Mouse (Mus musculus): ENCODE results near the gene H2-Eb1.

Gene H2-Eb1

DNA sequence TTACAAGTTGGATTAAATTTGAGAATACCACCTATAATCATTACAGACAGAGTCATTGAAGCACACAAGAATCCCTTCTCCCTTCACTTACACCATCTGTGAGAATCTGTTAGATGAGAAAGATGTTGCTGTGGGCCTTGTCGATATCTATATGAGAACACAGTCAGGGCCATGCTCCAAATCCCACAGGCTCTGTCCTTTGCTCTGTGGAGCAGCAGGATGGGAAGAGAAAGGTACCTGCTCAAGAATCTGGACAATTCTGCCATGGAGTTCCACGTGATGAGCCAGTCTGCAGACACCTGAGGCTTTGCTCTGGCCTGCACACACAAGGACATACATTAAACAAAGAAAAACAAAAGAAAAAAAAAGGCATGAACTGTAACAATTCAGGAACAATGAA is 11.0 kb downstream of the H2-Eb1 start:
- DNase-seq (ENCODE audit: low spot score): no peak

DNA sequence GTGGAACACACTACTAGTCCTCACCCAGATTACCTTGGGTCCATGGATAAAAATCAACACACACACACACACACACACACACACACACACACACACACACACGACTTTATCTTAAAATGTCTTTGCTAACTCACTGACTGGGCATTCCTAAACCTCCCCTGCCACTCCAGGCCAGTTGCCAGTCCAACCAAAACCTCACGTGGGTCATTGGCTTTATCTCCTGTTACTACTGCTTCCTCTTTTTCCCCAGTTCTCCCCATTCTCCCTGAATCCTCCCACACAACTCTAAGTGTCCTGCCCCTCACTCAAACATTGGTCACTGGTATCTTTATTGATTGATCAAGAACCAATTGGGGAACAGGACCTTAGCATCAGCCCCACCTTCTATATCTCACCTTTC is 11.6 kb downstream of the H2-Eb1 start:
- no peak for DNase-seq (ENCODE audit: low spot score)

DNA sequence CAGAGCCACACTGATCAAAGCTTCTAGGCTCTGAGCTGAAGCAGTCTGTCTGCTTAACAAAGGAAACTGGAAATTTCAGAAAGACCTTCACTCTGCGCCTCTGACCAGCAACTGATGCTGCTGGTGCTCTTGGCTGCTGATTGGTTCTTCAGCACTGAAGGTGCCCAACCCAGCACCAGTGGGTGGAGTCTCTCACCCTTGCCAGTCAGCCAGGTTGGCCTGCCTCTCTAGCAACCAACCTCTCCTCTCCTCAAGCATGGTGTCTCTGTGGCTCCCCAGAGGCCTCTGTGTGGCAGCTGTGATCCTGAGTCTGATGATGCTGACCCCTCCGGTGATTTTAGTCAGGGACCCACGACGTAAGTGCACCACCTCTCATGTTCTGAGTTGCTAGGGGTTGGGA is 19.8 kb downstream of the H2-Eb1 start, which contains the start of gene H2-Eb2:
TSS of gene H2-Eb2 (plus strand) at position 230 of the 400 bp plus-strand sequence.
- no peak for DNase-seq (ENCODE audit: low spot score)

DNA sequence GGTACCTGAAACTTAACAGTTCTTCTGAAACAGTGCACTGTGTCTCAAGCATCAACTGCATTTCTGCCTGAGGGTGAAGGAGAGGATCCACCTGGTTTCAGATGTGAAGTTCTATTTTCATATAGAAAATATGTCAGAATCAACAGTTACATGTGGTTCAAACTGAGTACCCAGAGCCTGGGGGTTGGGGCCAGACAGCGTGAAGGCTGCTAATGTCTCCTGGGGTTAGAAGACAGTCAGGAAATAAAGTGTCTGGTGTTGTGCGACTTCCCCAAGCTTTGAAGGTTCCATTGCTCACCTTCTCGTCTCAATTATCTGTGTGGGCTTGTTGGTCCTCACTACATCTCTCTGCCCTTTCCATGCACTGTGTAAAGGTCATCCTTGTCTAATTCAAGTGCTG is 20.7 kb downstream of the H2-Eb1 start:
- DNase-seq (ENCODE audit: low spot score): no peak

DNA sequence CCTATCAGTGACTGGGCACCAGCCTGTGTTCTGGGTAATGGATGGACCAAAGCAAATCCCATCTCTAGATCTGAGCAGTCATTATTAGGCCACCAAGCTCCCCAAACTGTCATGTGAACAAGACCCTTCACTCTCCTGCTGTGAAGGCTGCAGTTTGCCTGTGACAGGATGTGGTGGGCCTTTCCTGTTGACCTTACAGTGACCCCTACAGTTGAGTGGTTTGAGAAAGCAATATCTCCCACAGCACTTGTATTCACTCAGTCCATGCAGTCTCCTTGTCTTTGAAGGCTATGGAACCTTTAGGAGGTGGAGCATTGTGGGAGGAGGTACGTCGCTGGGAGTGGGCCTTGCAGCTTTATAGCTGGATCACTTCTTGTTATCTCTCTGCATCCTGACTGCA is 24.1 kb downstream of the H2-Eb1 start:
- no peak for DNase-seq (ENCODE audit: low spot score)

DNA sequence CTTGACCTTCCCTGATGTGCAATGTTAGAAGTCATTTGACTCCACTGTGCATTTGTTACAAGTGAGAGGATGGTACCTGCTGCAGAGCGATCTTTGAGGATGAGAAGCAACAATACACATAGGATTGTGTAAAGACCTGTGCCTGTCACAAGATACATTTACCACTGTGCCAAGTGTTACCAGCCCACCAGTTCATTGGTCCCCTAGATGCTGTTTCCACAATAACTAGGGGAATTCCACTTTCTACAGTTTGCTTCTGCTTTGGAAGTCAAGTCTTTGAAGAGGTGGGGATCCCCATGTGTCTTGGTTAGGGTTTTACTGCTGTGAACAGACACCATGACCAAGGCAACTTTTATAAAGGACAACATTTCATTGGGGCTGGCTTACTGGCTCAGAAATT is 25.5 kb downstream of the H2-Eb1 start:
- no peak for DNase-seq (ENCODE audit: low spot score)

DNA sequence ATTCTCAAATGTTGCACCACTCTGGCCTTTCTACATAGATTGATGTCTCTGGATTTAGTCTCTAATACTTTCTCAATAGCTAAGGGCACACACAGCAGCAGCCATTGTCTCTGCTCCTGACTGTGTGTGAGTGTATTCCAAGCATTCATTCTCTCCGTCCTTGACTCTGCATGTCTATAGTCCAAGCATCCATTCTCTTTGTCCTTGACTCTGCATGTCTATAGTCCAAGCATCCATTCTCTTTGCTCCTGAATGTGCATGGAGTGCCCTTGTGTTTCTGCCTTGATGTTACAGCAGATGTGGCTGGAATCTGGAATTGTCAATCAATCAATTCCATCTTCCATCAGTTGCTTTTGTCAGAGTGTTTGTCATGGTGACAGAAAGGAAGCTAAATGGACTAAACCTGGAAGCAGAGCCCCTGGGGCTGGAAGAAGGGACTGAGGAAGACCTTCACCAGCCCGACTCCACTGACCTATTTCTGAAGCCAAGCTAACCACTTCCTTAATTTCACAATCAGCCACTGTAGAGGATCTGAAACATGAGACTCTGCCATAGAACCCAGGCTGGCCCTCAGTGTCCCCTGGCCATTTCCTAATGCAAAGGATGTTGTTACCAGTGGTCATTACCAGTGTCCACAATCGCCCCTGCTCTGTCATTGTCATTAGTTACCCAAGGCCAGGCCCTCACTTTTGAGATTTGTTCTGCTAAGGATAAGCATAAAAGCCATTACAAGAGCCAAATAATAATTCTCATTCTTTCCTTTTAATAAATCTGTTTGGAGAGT is 35.1 kb downstream of the H2-Eb1 start:
- no peak for DNase-seq (ENCODE audit: low spot score)

DNA sequence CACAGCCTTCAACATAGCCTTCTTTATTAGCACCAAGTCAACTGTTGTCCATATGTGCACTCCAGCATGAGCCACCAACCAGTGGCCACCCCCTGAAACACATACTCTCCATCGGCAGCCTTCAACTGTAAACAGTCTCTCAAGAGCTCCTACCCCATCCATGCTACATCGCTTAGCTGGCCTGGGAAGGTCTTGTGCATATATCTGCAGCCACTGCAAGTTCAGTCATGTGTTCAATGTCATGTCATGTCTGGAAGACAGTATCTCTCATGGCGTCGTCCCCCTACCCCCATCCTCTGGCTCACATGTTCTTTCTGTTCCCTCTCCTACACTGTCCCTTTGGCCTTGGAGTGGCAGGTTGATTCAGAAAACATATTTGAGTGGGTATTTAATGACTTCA is 39.2 kb downstream of the H2-Eb1 start:
- no peak for DNase-seq (ENCODE audit: low spot score)

DNA sequence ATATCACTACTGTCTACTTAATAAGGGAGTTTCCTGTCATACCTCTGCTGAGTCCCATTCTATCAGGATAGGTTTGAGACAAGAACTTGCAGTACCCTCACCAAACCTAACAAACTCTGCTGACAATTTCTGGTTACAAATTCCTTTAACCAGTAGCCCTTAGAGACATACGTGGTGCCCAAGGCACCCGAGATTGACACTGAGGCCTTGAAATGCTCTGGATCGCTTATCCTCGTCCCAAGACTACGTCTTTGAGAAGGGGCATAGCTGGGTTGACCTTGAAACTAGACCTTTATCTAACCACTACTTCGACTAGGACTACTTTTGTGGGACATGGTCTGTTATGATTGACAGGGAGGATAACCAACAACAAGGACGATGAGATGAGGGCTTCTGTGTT is 39.8 kb downstream of the H2-Eb1 start:
- no peak for DNase-seq (ENCODE audit: low spot score)

DNA sequence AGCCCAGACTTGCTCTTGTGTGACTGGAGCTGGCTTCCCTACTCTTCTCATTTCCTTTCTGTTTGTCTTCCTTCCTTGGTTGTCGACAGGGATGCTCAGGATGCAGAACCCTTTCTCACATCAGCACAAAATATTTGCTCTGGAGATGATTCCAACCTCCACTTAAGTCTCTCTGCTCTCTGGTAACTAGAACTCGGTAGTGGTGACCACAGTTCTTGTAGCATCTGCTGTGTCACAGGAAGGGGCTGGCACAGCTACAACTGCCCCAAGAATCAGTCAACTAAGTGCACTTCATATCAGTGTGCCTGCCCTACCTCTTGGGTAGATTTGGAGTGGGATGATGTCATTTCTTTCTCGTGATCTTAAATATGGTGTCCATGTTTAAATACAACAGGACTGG is 40.4 kb downstream of the H2-Eb1 start:
- no peak for DNase-seq (ENCODE audit: low spot score)

DNA sequence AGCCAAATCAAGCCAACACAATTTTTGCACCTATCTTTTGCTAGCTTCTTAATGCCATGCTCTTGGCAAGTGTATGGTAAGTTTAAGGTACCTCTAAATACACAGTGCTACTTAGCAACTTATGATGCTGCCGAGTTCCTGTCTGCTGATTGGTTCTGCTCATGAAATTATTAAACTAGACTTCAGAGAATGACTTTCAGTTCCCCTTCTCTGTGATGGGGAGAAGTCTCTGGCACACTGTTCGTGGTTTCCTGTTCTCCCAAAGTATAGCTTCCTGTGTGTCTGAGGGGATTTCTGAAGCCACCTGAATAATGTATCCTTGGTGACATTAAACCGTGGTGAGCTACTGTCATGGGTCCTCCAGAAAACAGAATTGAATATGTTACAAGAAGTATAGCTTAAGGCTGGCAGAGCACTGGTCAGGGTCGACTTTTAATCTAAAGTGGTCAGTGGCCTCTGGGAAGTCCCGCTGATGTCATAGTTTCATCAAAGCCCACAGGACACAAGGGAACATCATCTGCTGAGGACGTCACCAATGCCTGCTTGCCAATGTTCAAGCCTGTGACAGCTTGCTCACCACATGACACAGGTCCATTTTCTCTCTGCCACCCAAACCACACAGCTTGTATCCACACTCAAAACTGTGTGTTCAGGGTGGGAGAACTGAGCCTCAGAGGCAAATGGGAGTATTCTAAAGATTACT is 42.1 kb downstream of the H2-Eb1 start:
- DNase-seq (ENCODE audit: low spot score): no peak

DNA sequence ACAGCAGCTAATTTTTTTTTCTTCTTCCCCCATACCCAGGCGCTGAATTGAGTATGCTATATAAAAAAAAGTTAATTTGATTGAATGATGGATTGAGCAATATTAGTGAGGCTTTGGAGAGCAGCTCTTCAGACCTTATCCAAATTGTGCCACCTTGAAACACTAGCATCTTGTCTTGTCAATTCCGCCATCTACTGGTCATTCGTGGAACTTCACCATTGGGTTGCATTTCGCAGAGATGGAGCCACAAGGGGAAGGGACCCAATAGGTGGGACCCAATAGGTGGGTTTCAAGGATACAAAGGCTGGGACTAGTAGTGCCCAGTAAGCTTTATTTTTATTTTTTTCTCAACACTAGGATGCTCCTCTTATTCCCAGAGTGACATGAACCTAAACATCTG is 43.8 kb downstream of the H2-Eb1 start:
- DNase-seq (ENCODE audit: low spot score): peak; percentile 55

DNA sequence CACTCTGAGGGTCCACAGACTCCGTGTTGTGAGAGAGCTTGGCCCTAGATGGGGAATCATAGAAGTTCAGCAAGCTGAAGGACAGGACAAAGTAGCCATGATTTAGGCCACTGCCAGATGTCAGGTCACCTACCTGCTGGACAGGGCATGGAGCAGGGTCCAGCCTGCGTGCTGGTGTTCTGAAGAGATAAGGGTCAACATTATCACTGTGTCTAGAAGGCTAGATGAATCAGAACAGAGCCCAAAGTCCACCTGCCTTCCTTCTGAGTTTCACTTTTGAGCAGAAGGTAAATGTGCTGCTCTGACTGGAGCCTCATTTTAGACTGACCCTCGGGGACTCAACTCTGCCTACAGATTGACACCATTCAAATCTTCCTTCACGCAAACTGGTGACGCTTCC is 48.9 kb downstream of the H2-Eb1 start, which contains the start of gene Btnl2:
TSS of gene Btnl2 (plus strand) at position 284 of the 400 bp plus-strand sequence.
- DNase-seq (ENCODE audit: low spot score): no peak

DNA sequence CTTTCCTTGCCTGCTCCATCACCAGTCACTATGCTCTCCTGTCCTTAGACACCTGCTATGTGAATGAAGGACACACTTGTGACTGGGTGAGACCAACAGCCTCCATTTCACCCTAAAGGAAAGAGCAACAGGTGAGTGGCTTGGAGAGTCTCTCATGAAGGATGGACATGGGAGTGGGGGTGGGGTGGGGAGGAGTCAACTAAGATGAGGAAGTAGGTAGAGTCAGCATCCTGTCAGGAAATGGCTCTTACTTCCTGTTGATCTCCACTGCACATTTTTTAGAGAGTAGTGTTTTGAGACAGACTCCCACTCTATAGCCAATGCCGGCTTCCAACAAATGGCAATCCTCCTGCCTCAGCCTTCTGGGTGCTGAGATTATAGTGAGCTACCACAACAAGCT is 49.3 kb downstream of the H2-Eb1 start:
- DNase-seq (ENCODE audit: low spot score): no peak

DNA sequence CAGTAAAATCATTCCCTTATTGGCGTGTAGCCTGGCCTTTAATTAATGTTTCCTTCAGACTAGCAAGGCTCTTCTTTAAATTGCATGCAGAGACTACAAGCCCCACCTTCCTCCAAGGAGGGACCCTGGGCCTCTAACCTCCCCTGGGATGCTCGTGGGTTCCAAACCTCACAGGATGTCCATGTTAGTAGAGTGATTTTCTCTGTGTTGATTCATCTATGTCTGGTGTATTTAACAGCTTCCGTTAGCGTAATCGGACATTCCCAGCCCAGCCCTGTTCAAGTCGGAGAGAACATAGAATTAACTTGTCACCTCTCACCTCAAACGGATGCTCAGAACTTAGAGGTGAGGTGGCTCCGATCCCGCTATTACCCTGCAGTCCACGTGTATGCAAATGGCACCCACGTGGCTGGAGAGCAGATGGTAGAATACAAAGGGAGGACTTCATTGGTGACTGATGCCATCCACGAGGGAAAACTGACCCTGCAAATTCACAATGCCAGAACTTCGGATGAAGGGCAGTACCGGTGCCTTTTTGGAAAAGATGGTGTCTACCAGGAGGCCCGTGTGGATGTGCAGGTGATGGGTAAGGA is 57.4 kb downstream of the H2-Eb1 start:
- no peak for DNase-seq (ENCODE audit: low spot score)

DNA sequence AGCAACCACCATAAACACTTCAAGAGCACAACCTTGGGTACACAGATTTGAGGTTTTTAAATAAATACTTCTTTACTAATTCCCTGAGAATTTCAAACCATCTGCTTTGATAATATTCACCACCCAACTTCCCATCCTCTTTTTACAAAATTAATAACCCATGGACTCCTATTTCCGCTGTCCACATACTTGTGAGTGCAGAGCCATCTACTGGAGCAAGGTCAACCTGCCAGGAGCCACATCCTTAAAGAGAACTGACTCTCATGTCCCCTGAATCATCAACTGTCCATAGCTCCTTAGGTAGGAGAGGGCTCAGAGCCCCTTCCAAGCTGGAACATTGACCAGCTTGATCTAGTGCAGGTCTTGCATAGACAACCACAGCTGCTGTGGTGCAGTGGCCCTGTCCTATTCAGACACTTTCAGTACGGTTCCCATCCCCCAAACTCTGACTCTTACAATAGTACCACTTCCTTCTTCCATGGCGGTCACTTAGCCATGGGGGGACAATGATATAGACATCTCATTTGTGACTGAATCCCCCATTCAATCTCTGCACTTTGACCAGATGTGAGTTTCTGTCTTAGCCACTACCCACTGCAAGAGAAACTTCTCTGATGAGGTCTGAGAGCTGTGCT is 58.1 kb downstream of the H2-Eb1 start:
- DNase-seq (ENCODE audit: low spot score): no peak

DNA sequence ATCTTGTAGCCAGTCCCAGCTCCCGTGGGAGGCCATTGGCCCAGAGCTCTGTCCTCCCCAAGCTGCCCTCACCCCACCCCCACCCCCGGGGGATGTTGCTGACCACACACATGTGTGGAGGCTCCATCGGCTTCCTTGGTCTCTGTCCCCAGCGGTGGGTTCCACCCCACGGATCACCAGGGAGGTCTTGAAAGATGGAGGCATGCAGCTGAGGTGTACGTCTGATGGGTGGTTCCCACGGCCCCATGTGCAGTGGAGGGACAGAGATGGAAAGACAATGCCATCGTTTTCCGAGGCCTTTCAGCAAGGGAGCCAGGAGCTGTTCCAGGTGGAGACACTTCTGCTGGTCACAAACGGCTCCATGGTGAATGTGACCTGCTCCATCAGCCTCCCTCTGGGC is 59.4 kb downstream of the H2-Eb1 start:
- DNase-seq (ENCODE audit: low spot score): no peak
